Mouse (Mus musculus): ENCODE results near the gene Kcnip1.

DNA sequence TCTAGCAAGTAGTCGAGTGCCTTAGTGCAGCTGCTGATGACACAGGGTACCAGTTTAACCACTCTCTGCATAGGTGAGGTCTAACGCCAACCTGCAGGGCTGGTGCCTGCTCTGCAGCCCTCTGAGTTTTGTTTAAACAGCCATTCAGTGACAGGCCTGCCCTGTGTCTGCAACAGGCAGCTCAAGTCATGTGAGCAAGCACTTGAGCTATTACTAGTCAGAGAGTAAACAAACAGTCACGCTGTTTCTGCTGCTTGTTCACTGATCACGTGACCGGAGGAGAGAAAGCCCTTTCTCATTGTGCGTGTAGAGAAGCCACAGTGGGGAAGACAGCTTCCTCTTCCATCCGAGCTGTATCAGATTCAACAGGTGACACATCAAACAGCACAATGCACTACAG, 248.5 kb downstream of the Kcnip1 start:
- no peak for TF ChIP-seq CTCF (IDR thresholded peaks at IDR 0.05; ENCODE audit: insufficient read depth, low read depth, low read length)
- TF ChIP-seq POLR2A (IDR thresholded peaks at IDR 0.05; ENCODE audit: insufficient read depth, low read depth, low read length): no peak
